Mouse (Mus musculus) neural tube, embryonic 10.5 days (tissue): Measurements from ENCODE around the gene Arhgap10.
"Not testable (repeated sequence)": the region's sequence is repeated elsewhere in the genome, so short reads cannot be mapped to it uniquely, and the experiment has no call there.

ENCODE experiments used
- DNase-seq: peaks from one replicate; pipeline ENCODE4 v3.0.0-alpha.2; 2017; ENCODE audit warnings: low spot score; ENCODE audit errors: extremely low spot score

The Arhgap10 gene

GRCm38 (mm10) chr8:77355344-77355743 lies 162.4 kb downstream of the Arhgap10 start:
- no peak for DNase-seq

GRCm38 (mm10) chr8:77354189-77354588 lies 163.6 kb downstream of the Arhgap10 start:
- DNase-seq = no peak

- no peak for DNase-seq
These were observed 166.4 kb downstream of the Arhgap10 start for GRCm38 (mm10) chr8:77351177-77351860.

- no peak for DNase-seq
These were observed 167.5 kb downstream of the Arhgap10 start for GRCm38 (mm10) chr8:77350121-77350777.

- no peak for DNase-seq
These were observed 173.8 kb downstream of the Arhgap10 start for GRCm38 (mm10) chr8:77343916-77344315.

- no peak for DNase-seq
These were observed 174.4 kb downstream of the Arhgap10 start for GRCm38 (mm10) chr8:77343335-77343734.

- DNase-seq = no peak
These were observed 175.6 kb downstream of the Arhgap10 start for GRCm38 (mm10) chr8:77342144-77342543.

GRCm38 (mm10) chr8:77341329-77341728 lies 176.4 kb downstream of the Arhgap10 start:
- DNase-seq = no peak

GRCm38 (mm10) chr8:77340046-77340747 lies 177.6 kb downstream of the Arhgap10 start:
- DNase-seq = no peak

- no peak for DNase-seq
These were observed 180.5 kb downstream of the Arhgap10 start for GRCm38 (mm10) chr8:77337272-77337671.

- no peak for DNase-seq
These were observed 186.6 kb downstream of the Arhgap10 start for GRCm38 (mm10) chr8:77331180-77331579.

- DNase-seq = no peak
These were observed 187.4 kb downstream of the Arhgap10 start for GRCm38 (mm10) chr8:77330304-77330703.

- DNase-seq = no peak
These were observed 188.0 kb downstream of the Arhgap10 start for GRCm38 (mm10) chr8:77329783-77330182.

- no peak for DNase-seq
These were observed 189.3 kb downstream of the Arhgap10 start for GRCm38 (mm10) chr8:77328473-77328872.

- no peak for DNase-seq
These were observed 190.4 kb downstream of the Arhgap10 start for GRCm38 (mm10) chr8:77327326-77327725.

- DNase-seq = not testable (repeated sequence)
These were observed 195.0 kb downstream of the Arhgap10 start for GRCm38 (mm10) chr8:77322727-77323126.

- no peak for DNase-seq
These were observed 195.9 kb downstream of the Arhgap10 start for GRCm38 (mm10) chr8:77321901-77322300.

GRCm38 (mm10) chr8:77318590-77318989 lies 199.2 kb downstream of the Arhgap10 start:
- DNase-seq = no peak

- no peak for DNase-seq
These were observed 200.0 kb downstream of the Arhgap10 start for GRCm38 (mm10) chr8:77317771-77318170.

GRCm38 (mm10) chr8:77313003-77313402 lies 204.8 kb downstream of the Arhgap10 start:
- no peak for DNase-seq

- DNase-seq = no peak
These were observed 206.0 kb downstream of the Arhgap10 start for GRCm38 (mm10) chr8:77311762-77312161.

GRCm38 (mm10) chr8:77310541-77310940 lies 207.2 kb downstream of the Arhgap10 start:
- DNase-seq = no peak
